Mouse (Mus musculus) hindbrain, embryonic 13.5 days (tissue): ENCODE measurements at regions not wholly inside any gene's neighbourhood (a gene's known extent, or its start where the extent isn't known, plus 50 kb on each side); places are given as distances from the start of the nearest gene placed in this dataset.

Experiments used
- ATAC-seq: fragments of 200-750 bp; cut with Nextera tagmentation; 2 replicates; pipeline ENCODE4 v1.8.0; 2017; ENCODE audit warnings: moderate TSS enrichment; ENCODE audit not compliant: low FRiP score
- H3K27ac ChIP-seq: fragments of 300-500 bp; sonication (generic); 2 replicates; pipeline ENCODE4 v1.5.1; 2015; ENCODE audit warnings: inconsistent platforms, mild to moderate bottlenecking, moderate library complexity
- H3K27me3 ChIP-seq: fragments of 300-500 bp; sonication (generic); 2 replicates; pipeline ENCODE4 v1.6.1; 2015; ENCODE audit warnings: mild to moderate bottlenecking, inconsistent platforms
- H3K36me3 ChIP-seq: fragments of 300-500 bp; sonication (generic); 2 replicates; pipeline ENCODE4 v1.6.1; 2015; ENCODE audit warnings: mild to moderate bottlenecking, inconsistent platforms
- H3K4me1 ChIP-seq: fragments of 300-500 bp; sonication (generic); replicated peaks from 2 replicates; pipeline ENCODE4 v1.6.1; 2015; ENCODE audit warnings: inconsistent platforms
- H3K4me2 ChIP-seq: fragments of 300-500 bp; sonication (generic); 2 replicates; pipeline ENCODE4 v1.6.1; 2015; ENCODE audit warnings: inconsistent platforms, mild to moderate bottlenecking, moderate library complexity
- H3K4me3 ChIP-seq: fragments of 300-500 bp; sonication (generic); 2 replicates; pipeline ENCODE4 v1.5.1; 2015; ENCODE audit warnings: mild to moderate bottlenecking, inconsistent platforms
- H3K9ac ChIP-seq: fragments of 300-500 bp; sonication (generic); 2 replicates; pipeline ENCODE4 v1.6.1; 2015; ENCODE audit warnings: mild to moderate bottlenecking, inconsistent platforms
- H3K9me3 ChIP-seq: fragments of 300-500 bp; sonication (generic); 2 replicates; pipeline ENCODE4 v1.6.1; 2016; ENCODE audit warnings: inconsistent platforms
- WGBS: fragments of 180-500 bp; shearing (Covaris S2); methylation state at CpG from one replicate; pipeline ENCODE4 v1.1.7; 2015; 5-methylcytosine and 5-hydroxymethylcytosine counted together

DNA sequence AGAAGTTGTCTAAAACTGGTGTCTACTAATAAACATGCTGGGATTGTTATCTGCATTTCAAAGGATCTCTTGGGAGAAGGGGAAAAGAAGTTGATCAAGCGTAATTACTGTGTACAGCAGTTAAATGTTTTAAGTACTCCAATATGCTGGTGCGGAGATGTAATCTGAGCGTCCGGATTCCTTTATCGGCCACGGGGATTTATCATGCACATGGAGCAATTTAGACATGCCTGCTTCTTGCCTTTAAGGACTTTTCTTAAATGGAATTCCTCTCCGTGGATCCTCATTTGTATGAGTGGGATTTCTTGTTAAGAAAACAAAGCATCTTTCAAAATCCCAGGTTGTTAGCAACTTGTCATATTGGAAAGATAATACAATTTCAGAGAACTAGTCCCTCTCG is 2468.0 kb upstream of the 5930422O12Rik start:
- ATAC-seq, result no peak
- Histone ChIP-seq H3K4me1 (peaks cover 8% of the 10 kb centered on the region), H3K36me3 (no peaks in the 10 kb centered on the region), H3K9ac (no peak overlapping the region), H3K9me3 (no peaks in the 10 kb centered on the region), H3K27ac (no peak overlapping the region), H3K4me2 (no peak overlapping the region), H3K4me3 (no peak overlapping the region), H3K27me3 (peaks cover 12% of the 10 kb centered on the region)
- 61% methylated on average over 8 of the region's 8 CpGs for WGBS

- no peak overlapping the region for H3K9ac ChIP-seq
- no peak for ATAC-seq
- peaks cover 8% of the 10 kb centered on the region for H3K4me1 ChIP-seq
- 67% methylated on average over 3 of the region's 3 CpGs for WGBS
- peaks cover 12% of the 10 kb centered on the region for H3K27me3 ChIP-seq
- no peaks in the 10 kb centered on the region for H3K36me3 ChIP-seq
- H3K4me2 ChIP-seq, result no peak overlapping the region
- H3K9me3 ChIP-seq, result no peaks in the 10 kb centered on the region
- no peak overlapping the region for H3K27ac ChIP-seq
- H3K4me3 ChIP-seq, result no peak overlapping the region
These were observed 2466.3 kb upstream of the 5930422O12Rik start for GRCm38 (mm10) chr8:30962207-30962606.

DNA sequence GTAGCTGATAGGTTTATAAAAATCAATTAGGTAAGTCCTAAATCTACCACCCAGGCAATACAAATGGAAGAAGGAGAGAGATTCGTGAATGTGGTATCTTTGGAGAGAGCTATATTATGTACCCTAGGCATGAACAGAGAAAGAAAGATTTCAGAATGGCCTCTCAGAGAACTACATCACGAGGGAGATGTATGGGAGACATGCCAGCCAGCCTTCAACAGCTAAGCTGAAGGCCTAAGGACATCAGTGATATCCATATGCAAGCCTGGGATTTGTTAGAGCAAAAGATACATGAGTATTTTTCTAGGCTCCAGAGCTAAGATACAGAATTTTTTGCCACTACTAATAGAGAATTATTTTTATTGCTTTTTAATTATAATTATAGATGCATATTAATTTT is 2445.7 kb upstream of the 5930422O12Rik start:
- no peak for ATAC-seq
- no peaks in the 10 kb centered on the region for H3K9me3 ChIP-seq
- H3K4me2 ChIP-seq, result no peak overlapping the region
- H3K27me3 ChIP-seq, result no peaks in the 10 kb centered on the region
- H3K4me3 ChIP-seq, result no peak overlapping the region
- H3K9ac ChIP-seq, result no peak overlapping the region
- no peak overlapping the region for H3K27ac ChIP-seq
- WGBS, result 82% methylated on average over 2 of the region's 2 CpGs
- no peaks in the 10 kb centered on the region for H3K36me3 ChIP-seq
- H3K4me1 ChIP-seq, result no peaks in the 10 kb centered on the region

- no peaks in the 10 kb centered on the region for H3K9me3 ChIP-seq
- no peak overlapping the region for H3K27ac ChIP-seq
- no peaks in the 10 kb centered on the region for H3K36me3 ChIP-seq
- H3K4me3 ChIP-seq, result no peak overlapping the region
- WGBS, result 89% methylated on average over 5 of the region's 5 CpGs
- H3K4me1 ChIP-seq, result no peaks in the 10 kb centered on the region
- no peak overlapping the region for H3K4me2 ChIP-seq
- no peak for ATAC-seq
- no peak overlapping the region for H3K9ac ChIP-seq
- H3K27me3 ChIP-seq, result no peaks in the 10 kb centered on the region
These were observed 2440.5 kb upstream of the 5930422O12Rik start for GRCm38 (mm10) chr8:30988051-30988450.

- H3K27ac ChIP-seq, result no peak overlapping the region
- WGBS, result 67% methylated on average over 9 of the region's 9 CpGs
- H3K9ac ChIP-seq, result no peak overlapping the region
- no peaks in the 10 kb centered on the region for H3K9me3 ChIP-seq
- H3K36me3 ChIP-seq, result no peaks in the 10 kb centered on the region
- no peak overlapping the region for H3K4me3 ChIP-seq
- H3K4me2 ChIP-seq, result no peak overlapping the region
- no peaks in the 10 kb centered on the region for H3K4me1 ChIP-seq
- H3K27me3 ChIP-seq, result no peaks in the 10 kb centered on the region
- no peak for ATAC-seq
These were observed 2429.9 kb upstream of the 5930422O12Rik start for GRCm38 (mm10) chr8:30998657-30999056.

DNA sequence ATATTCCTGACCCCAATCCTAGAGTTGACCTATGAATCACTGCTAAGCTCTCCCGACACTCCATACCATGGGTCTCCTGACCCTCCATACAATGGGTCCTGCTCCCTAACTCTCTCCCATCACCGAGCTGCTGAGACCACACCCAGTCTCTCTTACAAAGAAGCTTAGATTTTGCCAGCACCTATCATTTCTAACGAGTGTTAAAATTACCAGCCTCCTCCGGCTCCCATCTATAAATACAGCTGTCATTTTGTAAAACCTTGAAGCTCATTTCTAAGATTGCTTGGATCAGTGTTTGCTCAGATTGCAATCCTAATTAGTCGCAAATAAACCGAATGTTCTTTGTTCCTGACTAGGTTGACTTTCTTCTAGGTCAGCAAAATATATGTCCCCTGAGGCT is 2428.4 kb upstream of the 5930422O12Rik start:
- Histone ChIP-seq H3K4me1 (no peaks in the 10 kb centered on the region), H3K27ac (no peak overlapping the region), H3K9me3 (no peaks in the 10 kb centered on the region; the same call in 1 of the 2 replicates), H3K36me3 (no peaks in the 10 kb centered on the region), H3K4me2 (no peak overlapping the region), H3K4me3 (no peak overlapping the region), H3K9ac (no peak overlapping the region), H3K27me3 (no peaks in the 10 kb centered on the region)
- WGBS, result 91% methylated on average over 6 of the region's 6 CpGs
- no peak for ATAC-seq

- Histone ChIP-seq H3K27me3 (no peaks in the 10 kb centered on the region), H3K27ac (no peak overlapping the region), H3K36me3 (no peaks in the 10 kb centered on the region), H3K4me1 (no peaks in the 10 kb centered on the region), H3K9me3 (no peaks in the 10 kb centered on the region; the same call in 1 of the 2 replicates), H3K9ac (no peak overlapping the region), H3K4me3 (no peak overlapping the region), H3K4me2 (no peak overlapping the region)
- no peak for ATAC-seq
- WGBS, result 20% methylated on average over 5 of the region's 5 CpGs
These were observed 2426.4 kb upstream of the 5930422O12Rik start for GRCm38 (mm10) chr8:31001980-31002730.

GRCm38 (mm10) chr8:31008309-31008708 is 2420.2 kb upstream of the 5930422O12Rik start:
- no peak overlapping the region for H3K27ac ChIP-seq
- H3K4me2 ChIP-seq, result no peak overlapping the region
- no peak for ATAC-seq
- H3K36me3 ChIP-seq, result no peaks in the 10 kb centered on the region
- H3K9me3 ChIP-seq, result no peaks in the 10 kb centered on the region; the same call in 1 of the 2 replicates
- H3K4me3 ChIP-seq, result no peak overlapping the region
- 69% methylated on average over 8 of the region's 8 CpGs for WGBS
- H3K9ac ChIP-seq, result no peak overlapping the region
- no peaks in the 10 kb centered on the region for H3K4me1 ChIP-seq
- no peaks in the 10 kb centered on the region for H3K27me3 ChIP-seq

- H3K4me3 ChIP-seq, result no peak overlapping the region
- no peaks in the 10 kb centered on the region for H3K4me1 ChIP-seq
- H3K27me3 ChIP-seq, result no peaks in the 10 kb centered on the region
- H3K9me3 ChIP-seq, result no peaks in the 10 kb centered on the region
- no peaks in the 10 kb centered on the region for H3K36me3 ChIP-seq
- H3K9ac ChIP-seq, result no peak overlapping the region
- no peak overlapping the region for H3K4me2 ChIP-seq
- ATAC-seq, result no peak
- WGBS, result 39% methylated on average over 11 of the region's 11 CpGs
- 0 out of 2 replicates have a peak overlapping the region, but pooled peaks have one; percentile 23 for H3K27ac ChIP-seq
These were observed 2416.4 kb upstream of the 5930422O12Rik start for GRCm38 (mm10) chr8:31012068-31012467.

GRCm38 (mm10) chr8:31031721-31032591 is 2396.6 kb upstream of the 5930422O12Rik start:
- WGBS, result 7% methylated on average over 23 of the region's 24 CpGs
- peak overlapping the region; percentile 63 for H3K9ac ChIP-seq
- no peaks in the 10 kb centered on the region for H3K27me3 ChIP-seq
- H3K4me1 ChIP-seq, result peaks cover 16% of the 10 kb centered on the region
- H3K27ac ChIP-seq, result peak overlapping the region; percentile 82
- H3K4me2 ChIP-seq, result peak overlapping the region; percentile 53
- ATAC-seq, result peak; percentile 92
- H3K9me3 ChIP-seq, result no peaks in the 10 kb centered on the region
- H3K4me3 ChIP-seq, result peak overlapping the region; percentile 32
- no peaks in the 10 kb centered on the region for H3K36me3 ChIP-seq

- Histone ChIP-seq H3K9me3 (no peaks in the 10 kb centered on the region), H3K4me1 (peaks cover 24% of the 10 kb centered on the region), H3K27me3 (no peaks in the 10 kb centered on the region), H3K4me2 (peak overlapping the region; percentile 53), H3K9ac (no peak overlapping the region), H3K27ac (peak overlapping the region; percentile 82), H3K36me3 (no peaks in the 10 kb centered on the region), H3K4me3 (peak overlapping the region; percentile 38)
- ATAC-seq, result peak; percentile 49; the same call in 1 of the 2 replicates
- WGBS, result 2% methylated on average over 13 of the region's 13 CpGs
These were observed 2395.2 kb upstream of the 5930422O12Rik start for GRCm38 (mm10) chr8:31033281-31033680.

- no peak for ATAC-seq
- H3K9ac ChIP-seq, result no peak overlapping the region
- peaks cover 22% of the 10 kb centered on the region for H3K4me1 ChIP-seq
- no peak overlapping the region for H3K4me2 ChIP-seq
- H3K9me3 ChIP-seq, result no peaks in the 10 kb centered on the region
- WGBS, result 49% methylated on average over 2 of the region's 2 CpGs
- no peaks in the 10 kb centered on the region for H3K36me3 ChIP-seq
- no peaks in the 10 kb centered on the region for H3K27me3 ChIP-seq
- no peak overlapping the region for H3K4me3 ChIP-seq
- no peak overlapping the region for H3K27ac ChIP-seq
These were observed 2391.6 kb upstream of the 5930422O12Rik start for GRCm38 (mm10) chr8:31036892-31037291.
